19 mouse cellular contexts compared by ENCODE assay signal in genomic region chr2:144543670-144544069, GRCm38 (mm10). TPM values are rescaled to one million over a fixed set of nuclear protein-coding genes. Genes with fewer than 3 reads are reported as not detected.
DNase-seq lines count a peak whose midpoint lies in the region; ATAC-seq and TF ChIP-seq lines count a peak whose summit lies in the region.
"Had no signal": no experiment of that assay in that cellular context is flagged by ENCODE, and none has a peak within 500 bp of the region (broad histone marks: within the 10 kb centered on the region; RNA-seq: fewer than 3 reads in every experiment).

No protein-coding gene starts in this region.

- peak; percentile 25; the same call in 1 of the 2 replicates for ATAC-seq in heart, embryonic 15.5 days (replicated peaks; ENCODE audit: insufficient number of reproducible peaks, insufficient read depth, low FRiP score, low read depth)
- no peak for ATAC-seq in kidney, postnatal 0 days (replicated peaks; ENCODE audit: low FRiP score, low read depth)
- ATAC-seq: forebrain, embryonic 15.5 days; hindbrain, postnatal 0 days had no signal

- TF ChIP-seq POLR2A in kidney, adult 2 months (IDR thresholded peaks at IDR 0.05; ENCODE audit: low read depth, low read length), result no peak

- no peaks in the 10 kb centered on the region for H3K9me3 ChIP-seq in heart, embryonic 15.5 days (replicated peaks)
- H3K9me3 ChIP-seq in kidney, postnatal 0 days (replicated peaks; ENCODE audit: low read length), result no peaks in the 10 kb centered on the region
- H3K9me3 ChIP-seq: embryonic facial prominence, embryonic 12.5 days; forebrain, embryonic 15.5 days; heart, embryonic 12.5 days; hindbrain, embryonic 13.5 days had no signal

- 65% methylated on average over 6 of the region's 6 CpGs for WGBS in heart, embryonic 15.5 days
- 70% methylated on average over 6 of the region's 6 CpGs for WGBS in kidney, adult 2 months
- 83% methylated on average over 6 of the region's 6 CpGs for WGBS in kidney, postnatal 0 days

- TF ChIP-seq CTCF in kidney, adult 2 months (conservative IDR thresholded peaks at IDR 0.05; ENCODE audit: insufficient read depth, insufficient read length, low read depth, low read length), result no peak
- no peak for TF ChIP-seq CTCF in kidney, postnatal 0 days (IDR thresholded peaks at IDR 0.05; ENCODE audit: low read depth)

- peak overlapping the region; percentile 92 for H3K27ac ChIP-seq in heart, embryonic 15.5 days
- H3K27ac ChIP-seq in kidney, adult 2 months (ENCODE audit: insufficient read depth, low read depth, low read length), result peak overlapping the region; percentile 92
- H3K27ac ChIP-seq in kidney, postnatal 0 days, result peak overlapping the region; percentile 70; the same call in 1 of the 2 replicates
- H3K27ac ChIP-seq: embryonic facial prominence, embryonic 12.5 days; forebrain, embryonic 15.5 days; hindbrain, embryonic 13.5 days; hindbrain, postnatal 0 days had no signal

- no peak for DNase-seq in heart, postnatal 14 days
- DNase-seq in kidney, adult 2 months, result no peak
- no peak for DNase-seq in kidney, postnatal 14 days
- DNase-seq in kidney, postnatal 0 days (ENCODE audit: low spot score), result no peak
- no peak for DNase-seq in kidney, adult 18-20 months
- DNase-seq in ovary, adult 18-20 months (ENCODE audit: low spot score), result peak; percentile 13
- no peak for DNase-seq in ovary, postnatal 10 days (ENCODE audit: low spot score)
- DNase-seq: adrenal gland, postnatal 14 days; cerebellum, adult 11-12 months; cerebellum, adult 9-10 months; cerebellum, postnatal 25 days; gastrocnemius, postnatal 36 days; heart, adult 11 months had no signal

- H3K4me3 ChIP-seq in heart, embryonic 15.5 days, result no peak overlapping the region
- no peak overlapping the region for H3K4me3 ChIP-seq in kidney, adult 2 months (ENCODE audit: insufficient read depth, low read depth, low read length)
- H3K4me3 ChIP-seq in kidney, postnatal 0 days (replicated peaks; ENCODE audit: low read depth, low read length), result no peak overlapping the region
- H3K4me3 ChIP-seq: embryonic facial prominence, embryonic 12.5 days; forebrain, embryonic 15.5 days; heart, embryonic 12.5 days; hindbrain, embryonic 13.5 days had no signal

- H3K4me2 ChIP-seq in heart, embryonic 15.5 days, result no peak overlapping the region
- no peak overlapping the region for H3K4me2 ChIP-seq in kidney, postnatal 0 days (ENCODE audit: low read length)
- H3K4me2 ChIP-seq: embryonic facial prominence, embryonic 12.5 days; forebrain, embryonic 15.5 days; heart, embryonic 12.5 days; hindbrain, embryonic 13.5 days had no signal

- peaks cover 32% of the 10 kb centered on the region for H3K4me1 ChIP-seq in heart, embryonic 15.5 days (replicated peaks)
- peaks cover 24% of the 10 kb centered on the region for H3K4me1 ChIP-seq in kidney, adult 2 months (ENCODE audit: control insufficient read depth, insufficient read depth, low read length)
- H3K4me1 ChIP-seq in kidney, postnatal 0 days (replicated peaks; ENCODE audit: insufficient read depth, low read length), result 0 out of 2 replicates have a peak, but pooled peaks cover 9% of the 10 kb centered on the region
- H3K4me1 ChIP-seq: embryonic facial prominence, embryonic 12.5 days; forebrain, embryonic 15.5 days; hindbrain, embryonic 13.5 days had no signal

- intact Hi-C loops in heart, postnatal 14 days (cut with DNase I), result loop anchor here (10.0 kb wide), 1 partner anchor 179 kb away; the partner anchor contains the start of genes Kat14 and Pet117

- H3K9ac ChIP-seq in heart, embryonic 15.5 days, result no peak overlapping the region
- no peak overlapping the region for H3K9ac ChIP-seq in kidney, postnatal 0 days (ENCODE audit: low read depth, low read length)
- H3K9ac ChIP-seq: embryonic facial prominence, embryonic 12.5 days; forebrain, embryonic 15.5 days; heart, embryonic 12.5 days; hindbrain, embryonic 13.5 days had no signal

- no peaks in the 10 kb centered on the region for H3K27me3 ChIP-seq in heart, embryonic 15.5 days
- H3K27me3 ChIP-seq in kidney, adult 2 months (replicated peaks; ENCODE audit: control insufficient read depth, insufficient read depth, low read length), result no peaks in the 10 kb centered on the region
- no peaks in the 10 kb centered on the region for H3K27me3 ChIP-seq in kidney, postnatal 0 days (ENCODE audit: insufficient read depth, low read length)
- H3K27me3 ChIP-seq: embryonic facial prominence, embryonic 12.5 days; forebrain, embryonic 15.5 days; heart, embryonic 12.5 days; hindbrain, embryonic 13.5 days had no signal

- peaks cover 41% of the 10 kb centered on the region for H3K36me3 ChIP-seq in heart, embryonic 15.5 days
- H3K36me3 ChIP-seq in kidney, adult 2 months (ENCODE audit: control insufficient read depth, insufficient read depth, low read length), result peaks cover 10% of the 10 kb centered on the region; the same call in 1 of the 2 replicates
- H3K36me3 ChIP-seq in kidney, postnatal 0 days (ENCODE audit: insufficient read depth, low read length), result peaks cover 34% of the 10 kb centered on the region

RNA-seq across cellular contexts. Expression of gene Rbbp9, which starts 7.0 kb away (rescaled TPM):
- 43.2 and 48.1 TPM in 2 replicates for polyA plus RNA-seq in heart, embryonic 15.5 days (2015; fragmentation: Nextera tagmentation; extraction: Ambion mirVana)
- total RNA-seq in heart, postnatal 14 days (2021), result 10 to 100 TPM; 11.8 to 12.8 TPM
- 31.2 and 31.7 TPM in 2 replicates for polyA plus RNA-seq in kidney, adult 2 months (2012; rRNA removed)
- 92.7 and 94.1 TPM in 2 replicates for polyA plus RNA-seq in kidney, postnatal 0 days (2015; fragmentation: Nextera tagmentation; extraction: Ambion mirVana)

RNA-seq across cellular contexts. Expression of gene Sec23b, which starts 12.4 kb away (rescaled TPM):
- 39.8 and 52.0 TPM in 2 replicates for polyA plus RNA-seq in heart, embryonic 15.5 days (2015; fragmentation: Nextera tagmentation; extraction: Ambion mirVana)
- 10 to 100 TPM; 22.5 to 25.1 TPM for total RNA-seq in heart, postnatal 14 days (2021)
- 70.4 and 77.3 TPM in 2 replicates for polyA plus RNA-seq in kidney, adult 2 months (2012; rRNA removed)
- polyA plus RNA-seq in kidney, postnatal 0 days (2015; fragmentation: Nextera tagmentation; extraction: Ambion mirVana), result 118 and 128 TPM in 2 replicates

RNA-seq across cellular contexts. Expression of gene Polr3f, which starts 16.2 kb away (rescaled TPM):
- polyA plus RNA-seq in heart, embryonic 15.5 days (2015; fragmentation: Nextera tagmentation; extraction: Ambion mirVana), result 17.6 and 17.8 TPM in 2 replicates
- 10 to 100 TPM; 12.5 to 14.1 TPM for total RNA-seq in heart, postnatal 14 days (2021)
- 7.5 and 8.3 TPM in 2 replicates for polyA plus RNA-seq in kidney, adult 2 months (2012; rRNA removed)
- polyA plus RNA-seq in kidney, postnatal 0 days (2015; fragmentation: Nextera tagmentation; extraction: Ambion mirVana), result 18.9 and 19.6 TPM in 2 replicates

RNA-seq across cellular contexts. Expression of gene Dzank1, which starts 16.5 kb away (rescaled TPM):
- polyA plus RNA-seq in heart, embryonic 15.5 days (2015; fragmentation: Nextera tagmentation; extraction: Ambion mirVana), result 0.66 TPM in 2 replicates
- 1 to 10 TPM; 1.2 TPM for total RNA-seq in heart, postnatal 14 days (2021)
- 1.6 TPM in 2 replicates for polyA plus RNA-seq in kidney, adult 2 months (2012; rRNA removed)
- polyA plus RNA-seq in kidney, postnatal 0 days (2015; fragmentation: Nextera tagmentation; extraction: Ambion mirVana), result 1.5 and 1.7 TPM in 2 replicates

RNA-seq across cellular contexts. Expression of gene Smim26, which starts 50.2 kb away (rescaled TPM):
- 40.8 and 59.0 TPM in 2 replicates for polyA plus RNA-seq in heart, embryonic 15.5 days (2015; fragmentation: Nextera tagmentation; extraction: Ambion mirVana)
- total RNA-seq in heart, postnatal 14 days (2021), result 10 to 100 TPM; 67.6 to 74.6 TPM
- 16.3 and 24.7 TPM in 2 replicates for polyA plus RNA-seq in kidney, adult 2 months (2012; rRNA removed)
- polyA plus RNA-seq in kidney, postnatal 0 days (2015; fragmentation: Nextera tagmentation; extraction: Ambion mirVana), result 69.5 and 90.6 TPM in 2 replicates
